Mouse (Mus musculus) ES-Bruce4 (cell line): Measurements from ENCODE around the gene Ksr1. TPM values are rescaled to one million over a fixed set of nuclear protein-coding genes. Genes with fewer than 3 reads are reported as not detected.

Experiments used
- H3K27ac ChIP-seq: 2 replicates; pipeline ENCODE4 v1.5.1; 2012; ENCODE audit warnings: low read length, inconsistent platforms; ENCODE audit not compliant: insufficient read depth
- H3K27me3 ChIP-seq: 2 replicates; pipeline ENCODE4 v1.6.1; 2012; ENCODE audit warnings: mild to moderate bottlenecking, low read length, inconsistent platforms; ENCODE audit not compliant: control insufficient read depth, poor library complexity, insufficient read depth, severe bottlenecking
- H3K36me3 ChIP-seq: 2 replicates; pipeline ENCODE4 v1.6.1; 2012; ENCODE audit warnings: inconsistent platforms, mild to moderate bottlenecking, low read length, moderate library complexity; ENCODE audit not compliant: control insufficient read depth, poor library complexity, insufficient read depth, severe bottlenecking
- H3K4me1 ChIP-seq: one replicate; pipeline ENCODE4 v1.8.1; 2011; ENCODE audit warnings: low read length; ENCODE audit not compliant: control insufficient read depth, insufficient read depth
- H3K4me3 ChIP-seq: 2 replicates; pipeline ENCODE4 v1.5.1; 2011; ENCODE audit warnings: low read depth, mild to moderate bottlenecking, low read length
- H3K9ac ChIP-seq: 2 replicates; pipeline ENCODE4 v1.6.1; 2012; ENCODE audit warnings: low read depth, mild to moderate bottlenecking, inconsistent platforms; ENCODE audit not compliant: poor library complexity, severe bottlenecking
- H3K9me3 ChIP-seq: replicated peaks from 2 replicates; pipeline ENCODE4 v1.6.1; 2012; ENCODE audit warnings: mild to moderate bottlenecking, low read length, inconsistent platforms; ENCODE audit not compliant: control insufficient read depth, poor library complexity, insufficient read depth, severe bottlenecking
- CTCF ChIP-seq: IDR thresholded peaks from one replicate; pipeline ENCODE4 v1.8.1; 2011; ENCODE audit warnings: low read depth, low read length
- EP300 ChIP-seq: IDR thresholded peaks from 2 replicates; pipeline ENCODE4 v1.6.1; 2011; ENCODE audit warnings: low read depth, low read length; ENCODE audit not compliant: insufficient read depth
- POLR2A ChIP-seq: IDR thresholded peaks from one replicate; pipeline ENCODE4 v1.8.1; 2011; ENCODE audit warnings: low read length; ENCODE audit not compliant: insufficient read depth
- polyA plus RNA-seq: library from polyadenylated mRNA; stranded (reverse); fragments of >200 nt; gene quantifications from 2 replicates; pipeline ENCODE4 v1.2.4, GENCODE M21; 2011; ENCODE audit warnings: low read depth; ENCODE audit not compliant: missing spikeins, insufficient read depth, insufficient read length

Gene Ksr1
- polyA plus RNA-seq, 1 experiment, result 7.7 TPM

- Histone ChIP-seq H3K4me1 (peaks cover 7% of the 10 kb centered on the region), H3K36me3 (no peaks in the 10 kb centered on the region), H3K9me3 (no peaks in the 10 kb centered on the region), H3K27me3 (no peaks in the 10 kb centered on the region), H3K9ac (no peak overlapping the region), H3K27ac (no peak overlapping the region), H3K4me3 (no peak overlapping the region)
- TF ChIP-seq POLR2A, result no peak
- no peak for TF ChIP-seq CTCF
- TF ChIP-seq EP300, result no peak
These were observed 44.6 kb downstream of the Ksr1 start for GRCm38 (mm10) chr11:79101568-79101967.

GRCm38 (mm10) chr11:79099032-79099431 lies 47.2 kb downstream of the Ksr1 start:
- Histone ChIP-seq H3K4me1 (peaks cover 20% of the 10 kb centered on the region), H3K27ac (no peak overlapping the region), H3K9ac (no peak overlapping the region), H3K36me3 (no peaks in the 10 kb centered on the region), H3K27me3 (no peaks in the 10 kb centered on the region), H3K9me3 (no peaks in the 10 kb centered on the region), H3K4me3 (no peak overlapping the region)
- TF ChIP-seq EP300 (no peak), CTCF (no peak), POLR2A (no peak)

- Histone ChIP-seq H3K36me3 (no peaks in the 10 kb centered on the region), H3K9me3 (no peaks in the 10 kb centered on the region), H3K27me3 (no peaks in the 10 kb centered on the region), H3K27ac (no peak overlapping the region), H3K4me3 (no peak overlapping the region), H3K4me1 (peaks cover 23% of the 10 kb centered on the region), H3K9ac (no peak overlapping the region)
- TF ChIP-seq EP300, result no peak
- no peak for TF ChIP-seq POLR2A
- TF ChIP-seq CTCF, result no peak
These were observed 48.5 kb downstream of the Ksr1 start for GRCm38 (mm10) chr11:79097736-79098135.

- TF ChIP-seq EP300, result no peak
- Histone ChIP-seq H3K4me3 (no peak overlapping the region), H3K4me1 (peaks cover 29% of the 10 kb centered on the region), H3K27me3 (no peaks in the 10 kb centered on the region), H3K36me3 (no peaks in the 10 kb centered on the region), H3K27ac (peak overlapping the region; percentile 13; the same call in 1 of the 2 replicates), H3K9me3 (no peaks in the 10 kb centered on the region), H3K9ac (no peak overlapping the region)
These were observed 49.5 kb downstream of the Ksr1 start for GRCm38 (mm10) chr11:79096673-79097072.

GRCm38 (mm10) chr11:79095713-79096112 lies 50.5 kb downstream of the Ksr1 start:
- Histone ChIP-seq H3K4me1 (peaks cover 29% of the 10 kb centered on the region), H3K9me3 (no peaks in the 10 kb centered on the region), H3K27me3 (no peaks in the 10 kb centered on the region), H3K4me3 (no peak overlapping the region), H3K9ac (no peak overlapping the region), H3K27ac (peak overlapping the region; percentile 13; the same call in 1 of the 2 replicates), H3K36me3 (no peaks in the 10 kb centered on the region)
- no peak for TF ChIP-seq EP300
- TF ChIP-seq POLR2A, result no peak
- no peak for TF ChIP-seq CTCF

- Histone ChIP-seq H3K27me3 (no peaks in the 10 kb centered on the region), H3K36me3 (no peaks in the 10 kb centered on the region), H3K4me1 (peaks cover 29% of the 10 kb centered on the region), H3K27ac (no peak overlapping the region), H3K4me3 (no peak overlapping the region), H3K9me3 (no peaks in the 10 kb centered on the region), H3K9ac (no peak overlapping the region)
- TF ChIP-seq EP300 (no peak), POLR2A (no peak), CTCF (no peak)
These were observed 51.5 kb downstream of the Ksr1 start for GRCm38 (mm10) chr11:79094727-79095126.
